Mouse (Mus musculus) limb, embryonic 14.5 days (tissue): ENCODE data around the gene Ezh1. TPM values are rescaled to one million over a fixed set of nuclear protein-coding genes. Genes with fewer than 3 reads are reported as not detected.
A peak's percentile ranks its signal among the peaks of the same experiment; 100 is the strongest.

Experiments used
- ATAC-seq: fragments of 200-750 bp; cut with Nextera tagmentation; 2 replicates; pipeline ENCODE4 v1.8.0; 2017; ENCODE audit warnings: low read depth, moderate number of reproducible peaks, moderate TSS enrichment; ENCODE audit not compliant: low FRiP score
- DNase-seq: peaks from one replicate; pipeline ENCODE4 v3.0.0-alpha.2; 2015; ENCODE audit warnings: low spot score
- H3K27ac ChIP-seq: fragments of 300-500 bp; sonication (generic); replicated peaks from 2 replicates; pipeline ENCODE4 v1.5.1; 2014; ENCODE audit warnings: low read depth, mild to moderate bottlenecking, low read length, moderate library complexity, mixed read lengths
- H3K27me3 ChIP-seq: fragments of 300-500 bp; sonication (generic); 2 replicates; pipeline ENCODE4 v1.6.1; 2014; ENCODE audit warnings: low read length, mixed read lengths; ENCODE audit not compliant: control insufficient read depth, insufficient read depth
- H3K36me3 ChIP-seq: fragments of 300-500 bp; sonication (generic); 2 replicates; pipeline ENCODE4 v1.6.1; 2014; ENCODE audit warnings: mild to moderate bottlenecking, low read length, moderate library complexity, mixed read lengths; ENCODE audit not compliant: control insufficient read depth, insufficient read depth
- H3K4me1 ChIP-seq: fragments of 300-500 bp; sonication (generic); 2 replicates; pipeline ENCODE4 v1.6.1; 2014; ENCODE audit warnings: antibody characterized with exemption, low read length, mixed read lengths; ENCODE audit not compliant: control insufficient read depth, insufficient read depth
- H3K4me2 ChIP-seq: fragments of 300-500 bp; sonication (generic); replicated peaks from 2 replicates; pipeline ENCODE4 v1.6.1; 2014; ENCODE audit warnings: low read depth, mild to moderate bottlenecking, low read length, moderate library complexity; ENCODE audit not compliant: severe bottlenecking
- H3K4me3 ChIP-seq: fragments of 300-500 bp; sonication (generic); replicated peaks from 2 replicates; pipeline ENCODE4 v1.5.1; 2014; ENCODE audit warnings: low read length
- H3K9ac ChIP-seq: fragments of 300-500 bp; sonication (generic); 2 replicates; pipeline ENCODE4 v1.6.1; 2014; ENCODE audit warnings: mild to moderate bottlenecking, low read depth, low read length, moderate library complexity; ENCODE audit not compliant: severe bottlenecking
- H3K9me3 ChIP-seq: fragments of 300-500 bp; sonication (generic); 2 replicates; pipeline ENCODE4 v1.6.1; 2016; ENCODE audit warnings: low read length; ENCODE audit not compliant: control insufficient read depth
- POLR2A ChIP-seq: fragments of 200-500 bp; IDR thresholded peaks from 2 replicates; pipeline ENCODE4 v1.8.0; 2012; ENCODE audit warnings: inconsistent platforms, mild to moderate bottlenecking, moderate library complexity, borderline replicate concordance; ENCODE audit not compliant: insufficient read depth, insufficient read length; ENCODE audit errors: extremely low read depth
- WGBS: fragments of 180-500 bp; shearing (Covaris S2); extraction: QIAGEN DNeasy Blood & Tissue Kit; methylation state at CpG from one replicate; pipeline ENCODE4 v1.1.7; 2014; 5-methylcytosine and 5-hydroxymethylcytosine counted together
- polyA plus RNA-seq, 2 experiments: library from polyadenylated mRNA; depleted of rRNA in 1 of 2; stranded (reverse) in 1 of 2; unstranded in 1 of 2; fragments of >200 nt; fragmentation: Nextera tagmentation in 1 of 2; extraction: Ambion mirVana in 1 of 2; gene quantifications; 2 replicates each; pipeline versions ENCODE4 v1.2.1 to v1.2.3; 2012 to 2014

Ezh1 gene
- polyA plus RNA-seq, 2 experiments: 14.4 to 28.4 TPM

GRCm38 (mm10) chr11:101220853-101221252, 5.4 kb downstream of the Ezh1 start:
- ATAC-seq: no peak

GRCm38 (mm10) chr11:101218436-101219055, 7.7 kb downstream of the Ezh1 start:
- Histone ChIP-seq H3K4me1 (no peaks in the 10 kb centered on the region), H3K9me3 (no peaks in the 10 kb centered on the region), H3K4me3 (no peak overlapping the region), H3K36me3 (peaks cover 33% of the 10 kb centered on the region), H3K27me3 (no peaks in the 10 kb centered on the region), H3K4me2 (no peak overlapping the region), H3K9ac (no peak overlapping the region), H3K27ac (no peak overlapping the region)
- TF ChIP-seq POLR2A: no peak
- 82% methylated on average over 10 of the region's 10 CpGs for WGBS
- no peak for DNase-seq
- ATAC-seq: no peak

More at GRCm38 (mm10) chr11:101220853-101221252, 5.4 kb downstream of the Ezh1 start:
- no peak overlapping the region for H3K4me3 ChIP-seq
- H3K9me3 ChIP-seq: no peaks in the 10 kb centered on the region
- no peak overlapping the region for H3K27ac ChIP-seq
- 68% methylated on average over 2 of the region's 2 CpGs for WGBS
- H3K4me1 ChIP-seq: peaks cover 6% of the 10 kb centered on the region
- peaks cover 11% of the 10 kb centered on the region; the same call in 1 of the 2 replicates for H3K36me3 ChIP-seq
- no peak for TF ChIP-seq POLR2A
- no peak overlapping the region for H3K4me2 ChIP-seq
- H3K9ac ChIP-seq: no peak overlapping the region
- no peak for DNase-seq
- no peaks in the 10 kb centered on the region for H3K27me3 ChIP-seq

- TF ChIP-seq POLR2A: no peak
- H3K4me1 ChIP-seq: no peaks in the 10 kb centered on the region
- H3K27ac ChIP-seq: no peak overlapping the region
- 83% methylated on average over 5 of the region's 5 CpGs for WGBS
- H3K4me3 ChIP-seq: no peak overlapping the region
- H3K4me2 ChIP-seq: no peak overlapping the region
- no peak overlapping the region for H3K9ac ChIP-seq
- DNase-seq (no peak), ATAC-seq (no peak)
- H3K27me3 ChIP-seq: no peaks in the 10 kb centered on the region
- no peaks in the 10 kb centered on the region for H3K9me3 ChIP-seq
- H3K36me3 ChIP-seq: peaks cover 44% of the 10 kb centered on the region
Measured at GRCm38 (mm10) chr11:101216936-101217335, 9.3 kb downstream of the Ezh1 start.

GRCm38 (mm10) chr11:101211970-101212369, 14.3 kb downstream of the Ezh1 start:
- no peak overlapping the region for H3K4me2 ChIP-seq
- no peak for TF ChIP-seq POLR2A
- no peaks in the 10 kb centered on the region for H3K9me3 ChIP-seq
- no peaks in the 10 kb centered on the region for H3K27me3 ChIP-seq
- ATAC-seq: no peak
- DNase-seq: peak; percentile 87
- peaks cover 70% of the 10 kb centered on the region for H3K36me3 ChIP-seq
- WGBS: 42% methylated on average over 3 of the region's 3 CpGs
- no peak overlapping the region for H3K4me3 ChIP-seq
- H3K4me1 ChIP-seq: no peaks in the 10 kb centered on the region
- H3K27ac ChIP-seq: no peak overlapping the region
- no peak overlapping the region for H3K9ac ChIP-seq

GRCm38 (mm10) chr11:101200986-101201385, 25.3 kb downstream of the Ezh1 start:
- Histone ChIP-seq H3K27me3 (no peaks in the 10 kb centered on the region), H3K36me3 (peaks cover 71% of the 10 kb centered on the region), H3K9ac (no peak overlapping the region), H3K4me3 (no peak overlapping the region), H3K9me3 (no peaks in the 10 kb centered on the region), H3K4me2 (no peak overlapping the region), H3K27ac (no peak overlapping the region), H3K4me1 (no peaks in the 10 kb centered on the region)
- ATAC-seq (no peak), DNase-seq (peak; percentile 42)
- 28% methylated on average over 7 of the region's 7 CpGs for WGBS
- TF ChIP-seq POLR2A: no peak
